Mouse (Mus musculus): ENCODE measurements around the gene Ttbk2.

DNA sequence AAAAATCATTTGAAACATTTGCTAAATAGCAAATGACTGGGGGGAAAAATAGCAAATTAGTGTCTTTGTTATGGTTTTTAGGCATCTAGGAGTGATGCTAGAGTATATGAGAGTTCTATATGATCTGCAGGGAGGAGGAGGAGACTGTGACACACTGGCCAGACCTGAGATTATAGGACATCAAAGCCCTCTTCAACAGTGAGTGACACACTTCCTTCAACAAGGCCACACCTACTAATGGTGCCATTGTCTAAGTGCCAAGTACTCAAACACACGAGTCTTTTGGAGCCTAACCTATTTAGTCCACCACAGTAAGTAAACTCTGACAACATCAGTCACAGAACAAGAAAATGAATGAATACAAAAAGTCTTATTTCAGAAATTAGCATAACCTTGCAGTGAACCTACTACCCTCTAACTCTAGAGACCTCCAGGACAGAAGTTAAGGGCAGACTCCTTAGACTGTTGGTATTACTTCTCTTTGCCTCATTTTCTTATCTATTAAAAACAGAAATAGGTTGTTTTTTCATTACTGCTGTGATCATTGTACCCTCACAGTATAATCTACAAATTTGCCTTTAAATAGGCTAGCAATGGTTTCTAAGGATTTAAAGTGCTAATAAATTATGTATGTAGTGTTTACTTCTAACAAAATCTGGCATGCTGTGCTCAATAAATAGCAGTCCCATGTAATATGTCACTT is 23.3 kb downstream of the Ttbk2 start:
- TF ChIP-seq CTCF (IDR thresholded peaks at IDR 0.05; ENCODE audit: extremely low read depth, insufficient read depth, low read length) = no peak
- TF ChIP-seq POLR2A (IDR thresholded peaks at IDR 0.05; ENCODE audit: extremely low read depth, insufficient read depth, low read length) = no peak

Measured in cortical plate, adult 2 months (tissue).